Mouse (Mus musculus) bone marrow, adult 2 months (tissue): ENCODE results near the gene Gm17660.

Experiments used
- CTCF ChIP-seq: fragments of 200-500 bp; IDR thresholded peaks from 2 replicates; pipeline ENCODE4 v1.5.1; 2011; ENCODE audit warnings: low read length, control low read depth; ENCODE audit not compliant: control insufficient read depth, insufficient read depth
- POLR2A ChIP-seq: fragments of 200-500 bp; IDR thresholded peaks from 2 replicates; pipeline ENCODE4 v1.6.1; 2011; ENCODE audit warnings: low read depth, mild to moderate bottlenecking, control low read depth, low read length, borderline replicate concordance; ENCODE audit not compliant: control insufficient read depth

GRCm38 (mm10) chr5:104110171-104110920, 32.9 kb upstream of the Gm17660 start:
- TF ChIP-seq POLR2A, result no peak
- TF ChIP-seq CTCF, result no peak
